Mouse (Mus musculus) limb, embryonic 12.5 days (tissue): ENCODE data around the gene Ccdc180. TPM values are rescaled to one million over a fixed set of nuclear protein-coding genes. Genes with fewer than 3 reads are reported as not detected.

Source experiments
- ATAC-seq: fragments of 200-750 bp; cut with Nextera tagmentation; 2 replicates; pipeline ENCODE4 v1.8.0; 2017; ENCODE audit warnings: low read depth, moderate TSS enrichment; ENCODE audit not compliant: insufficient number of reproducible peaks, insufficient read depth, low FRiP score, low TSS enrichment
- H3K27ac ChIP-seq: fragments of 300-500 bp; sonication (generic); 2 replicates; pipeline ENCODE4 v1.5.1; 2016; ENCODE audit warnings: mild to moderate bottlenecking, moderate library complexity
- H3K27me3 ChIP-seq: fragments of 300-500 bp; sonication (generic); 2 replicates; pipeline ENCODE4 v1.6.1; 2016; ENCODE audit warnings: mild to moderate bottlenecking, moderate library complexity
- H3K36me3 ChIP-seq: fragments of 300-500 bp; sonication (generic); 2 replicates; pipeline ENCODE4 v1.6.1; 2016; ENCODE audit warnings: mild to moderate bottlenecking, moderate library complexity
- H3K4me1 ChIP-seq: fragments of 300-500 bp; sonication (generic); replicated peaks from 2 replicates; pipeline ENCODE4 v1.6.1; 2016
- H3K4me2 ChIP-seq: fragments of 300-500 bp; sonication (generic); 2 replicates; pipeline ENCODE4 v1.6.1; 2016; ENCODE audit warnings: mild to moderate bottlenecking, moderate library complexity
- H3K4me3 ChIP-seq: fragments of 300-500 bp; sonication (generic); replicated peaks from 2 replicates; pipeline ENCODE4 v1.5.1; 2016; ENCODE audit warnings: mild to moderate bottlenecking
- H3K9ac ChIP-seq: fragments of 300-500 bp; sonication (generic); replicated peaks from 2 replicates; pipeline ENCODE4 v1.6.1; 2016; ENCODE audit warnings: mild to moderate bottlenecking, moderate library complexity
- H3K9me3 ChIP-seq: fragments of 300-500 bp; sonication (generic); 2 replicates; pipeline ENCODE4 v1.6.1; 2016; ENCODE audit warnings: mild to moderate bottlenecking, moderate library complexity
- WGBS: fragments of 180-500 bp; shearing (Covaris S2); methylation state at CpG from one replicate; pipeline ENCODE4 v1.1.7; 2016; 5-methylcytosine and 5-hydroxymethylcytosine counted together
- polyA plus RNA-seq: library from polyadenylated mRNA; unstranded; fragments of >200 nt; fragmentation: Nextera tagmentation; extraction: Ambion mirVana; gene quantifications from 2 replicates; pipeline ENCODE4 v1.2.1, GENCODE M21; 2016

Gene Ccdc180
- polyA plus RNA-seq, 1 experiment from 2014 or later, result not detected

DNA sequence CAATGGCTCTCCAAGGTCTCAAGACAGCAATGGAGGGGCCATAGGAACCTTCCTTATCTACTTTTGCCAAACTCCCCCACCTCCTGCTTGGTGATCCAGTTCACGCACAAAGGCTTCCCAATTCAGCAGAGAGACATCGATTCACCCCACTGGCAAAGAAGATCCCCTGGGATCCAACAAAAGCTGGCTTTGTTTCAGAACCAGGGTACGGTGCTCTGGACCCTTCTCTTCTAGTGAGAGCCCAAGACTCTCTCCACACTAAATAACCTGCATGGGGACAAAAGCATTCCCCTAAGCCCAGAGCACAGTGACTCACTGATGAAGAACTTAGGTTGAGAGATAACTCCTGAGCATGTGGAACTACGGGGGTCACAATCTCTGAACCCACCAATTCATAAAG, 65.1 kb downstream of the Ccdc180 start:
- H3K9ac ChIP-seq, result no peak overlapping the region
- H3K4me2 ChIP-seq, result no peak overlapping the region
- H3K9me3 ChIP-seq, result no peaks in the 10 kb centered on the region
- H3K27ac ChIP-seq, result no peak overlapping the region
- 86% methylated on average over 4 of the region's 4 CpGs for WGBS
- no peaks in the 10 kb centered on the region for H3K4me1 ChIP-seq
- no peaks in the 10 kb centered on the region; the same call in 1 of the 2 replicates for H3K27me3 ChIP-seq
- no peak overlapping the region for H3K4me3 ChIP-seq
- no peaks in the 10 kb centered on the region for H3K36me3 ChIP-seq
- no peak for ATAC-seq

DNA sequence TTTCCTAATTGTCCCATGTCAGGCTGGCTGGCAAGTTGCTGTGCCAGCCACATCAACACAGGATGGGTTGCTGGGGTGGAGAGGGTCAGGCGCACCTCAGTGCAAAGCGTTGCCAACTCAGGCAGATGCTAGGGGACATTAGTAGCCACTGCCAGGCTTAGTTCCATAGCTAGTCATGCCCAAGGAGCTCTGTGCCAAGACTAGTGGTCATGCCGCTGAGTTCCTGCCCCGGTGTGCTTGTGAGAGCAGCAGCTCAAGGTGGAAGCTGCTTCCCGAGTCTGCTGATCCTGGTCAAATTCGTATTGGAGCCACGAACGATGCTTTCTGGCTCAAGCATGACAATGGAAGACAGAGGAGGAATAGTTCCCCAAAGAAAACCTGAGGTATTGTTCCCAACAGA, 66.0 kb downstream of the Ccdc180 start:
- no peaks in the 10 kb centered on the region for H3K9me3 ChIP-seq
- H3K4me2 ChIP-seq, result no peak overlapping the region
- no peak overlapping the region for H3K27ac ChIP-seq
- 90% methylated on average over 8 of the region's 8 CpGs for WGBS
- no peaks in the 10 kb centered on the region for H3K4me1 ChIP-seq
- ATAC-seq, result no peak
- H3K9ac ChIP-seq, result no peak overlapping the region
- H3K27me3 ChIP-seq, result no peaks in the 10 kb centered on the region; the same call in 1 of the 2 replicates
- no peak overlapping the region for H3K4me3 ChIP-seq
- H3K36me3 ChIP-seq, result no peaks in the 10 kb centered on the region

- Histone ChIP-seq H3K4me2 (no peak overlapping the region), H3K4me3 (no peak overlapping the region), H3K9me3 (no peaks in the 10 kb centered on the region), H3K27me3 (no peaks in the 10 kb centered on the region; the same call in 1 of the 2 replicates), H3K9ac (no peak overlapping the region), H3K36me3 (no peaks in the 10 kb centered on the region), H3K27ac (no peak overlapping the region), H3K4me1 (no peaks in the 10 kb centered on the region)
- no peak for ATAC-seq
- 84% methylated on average over 4 of the region's 4 CpGs for WGBS
Measured at GRCm38 (mm10) chr4:45956706-45957105, 66.6 kb downstream of the Ccdc180 start.

GRCm38 (mm10) chr4:45964771-45965439, 74.8 kb downstream of the Ccdc180 start, which contains the start of gene Tdrd7:
Gene Tdrd7 (plus strand): TSS chr4:45965334.
- no peak within 1 kb of the TSS for H3K4me3 ChIP-seq
- 81% methylated on average over 10 of the region's 10 CpGs for WGBS
- no peaks in the 10 kb centered on the region for H3K36me3 ChIP-seq
- no peak within 1 kb of the TSS for H3K9ac ChIP-seq
- ATAC-seq, result no peak
- H3K4me2 ChIP-seq, result peak within 1 kb of the TSS; percentile 44
- peaks cover 10% of the 10 kb centered on the region; the same call in 1 of the 2 replicates for H3K4me1 ChIP-seq
- H3K27me3 ChIP-seq, result no peaks in the 10 kb centered on the region; the same call in 1 of the 2 replicates
- H3K9me3 ChIP-seq, result no peaks in the 10 kb centered on the region
- H3K27ac ChIP-seq, result no peak within 1 kb of the TSS

- peaks cover 10% of the 10 kb centered on the region; the same call in 1 of the 2 replicates for H3K4me1 ChIP-seq
- no peaks in the 10 kb centered on the region for H3K9me3 ChIP-seq
- peak overlapping the region; percentile 44 for H3K4me2 ChIP-seq
- ATAC-seq, result no peak
- 13% methylated on average over 13 of the region's 13 CpGs for WGBS
- H3K27me3 ChIP-seq, result no peaks in the 10 kb centered on the region; the same call in 1 of the 2 replicates
- no peaks in the 10 kb centered on the region for H3K36me3 ChIP-seq
- H3K27ac ChIP-seq, result no peak overlapping the region
- H3K4me3 ChIP-seq, result no peak overlapping the region
- no peak overlapping the region for H3K9ac ChIP-seq
Measured at GRCm38 (mm10) chr4:45965737-45966447, 75.8 kb downstream of the Ccdc180 start.

DNA sequence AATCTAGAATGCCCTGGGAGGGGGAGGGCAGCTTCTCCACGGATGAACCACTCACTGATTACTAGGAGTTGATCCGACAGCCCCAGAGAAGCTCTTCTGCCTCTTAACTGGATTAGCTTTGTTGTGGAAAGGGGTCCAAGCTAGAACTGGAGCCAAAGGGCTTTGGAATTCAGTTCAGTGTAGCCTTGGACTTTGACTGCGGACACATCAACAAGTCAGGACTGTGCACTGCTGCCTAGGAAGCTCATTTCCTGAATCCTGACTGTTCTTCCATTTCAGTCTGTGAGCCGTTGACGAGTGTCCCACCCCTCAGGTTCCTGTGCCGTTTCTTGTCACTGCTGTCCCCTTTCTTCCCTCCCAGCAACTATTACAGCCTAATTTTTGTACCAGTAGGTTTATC, 76.6 kb downstream of the Ccdc180 start:
- Histone ChIP-seq H3K27ac (no peak overlapping the region), H3K36me3 (no peaks in the 10 kb centered on the region), H3K9me3 (no peaks in the 10 kb centered on the region), H3K9ac (no peak overlapping the region), H3K4me2 (no peak overlapping the region), H3K27me3 (no peaks in the 10 kb centered on the region; the same call in 1 of the 2 replicates), H3K4me1 (peaks cover 10% of the 10 kb centered on the region; the same call in 1 of the 2 replicates), H3K4me3 (no peak overlapping the region)
- WGBS, result 25% methylated on average over 6 of the region's 6 CpGs
- ATAC-seq, result no peak

DNA sequence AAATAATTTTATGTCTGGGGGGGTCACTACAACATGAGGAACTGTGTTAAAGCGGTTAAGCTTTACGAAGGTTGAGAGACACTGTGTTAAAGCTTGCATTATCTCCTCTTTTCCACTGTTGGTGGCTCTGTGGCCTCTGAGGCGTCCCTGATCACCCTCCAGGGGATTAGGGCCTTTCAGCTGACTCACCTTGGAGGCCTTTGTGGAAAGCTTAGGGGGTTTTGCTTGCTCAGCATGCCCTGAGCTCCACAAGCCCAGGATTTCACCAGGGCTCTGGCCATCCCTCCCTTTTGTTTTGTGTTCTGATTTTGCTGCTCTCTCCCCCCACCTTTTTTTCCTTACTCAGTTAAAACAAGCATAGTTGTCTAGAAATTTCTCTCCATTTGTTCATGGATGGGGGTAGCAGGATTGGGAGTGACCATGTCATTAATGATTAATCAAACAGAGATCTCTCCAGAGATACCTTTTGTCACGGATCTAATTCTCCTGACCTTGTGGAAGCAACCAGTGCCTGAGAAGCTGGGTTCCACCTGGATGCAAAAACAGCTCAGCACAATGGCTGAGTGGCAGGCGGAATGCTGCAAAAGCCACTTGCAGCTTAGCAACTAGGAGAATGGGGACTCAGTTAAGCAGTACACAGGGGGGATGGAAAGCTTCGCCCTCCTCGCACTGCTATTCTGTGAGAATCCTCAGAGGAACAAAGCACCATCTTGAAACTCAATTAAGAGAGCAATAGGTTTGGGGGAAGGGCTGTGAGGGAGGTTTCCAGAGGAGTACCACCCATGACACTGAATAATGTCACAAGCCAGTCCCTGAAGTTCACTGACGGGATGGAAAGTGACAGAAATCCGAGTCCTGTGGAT, 77.6 kb downstream of the Ccdc180 start:
- ATAC-seq, result no peak
- Histone ChIP-seq H3K27ac (no peak overlapping the region), H3K4me2 (no peak overlapping the region), H3K4me1 (peaks cover 11% of the 10 kb centered on the region; the same call in 1 of the 2 replicates), H3K36me3 (no peaks in the 10 kb centered on the region), H3K9ac (no peak overlapping the region), H3K9me3 (no peaks in the 10 kb centered on the region), H3K4me3 (no peak overlapping the region), H3K27me3 (peaks cover 3% of the 10 kb centered on the region)
- 53% methylated on average over 9 of the region's 9 CpGs for WGBS

DNA sequence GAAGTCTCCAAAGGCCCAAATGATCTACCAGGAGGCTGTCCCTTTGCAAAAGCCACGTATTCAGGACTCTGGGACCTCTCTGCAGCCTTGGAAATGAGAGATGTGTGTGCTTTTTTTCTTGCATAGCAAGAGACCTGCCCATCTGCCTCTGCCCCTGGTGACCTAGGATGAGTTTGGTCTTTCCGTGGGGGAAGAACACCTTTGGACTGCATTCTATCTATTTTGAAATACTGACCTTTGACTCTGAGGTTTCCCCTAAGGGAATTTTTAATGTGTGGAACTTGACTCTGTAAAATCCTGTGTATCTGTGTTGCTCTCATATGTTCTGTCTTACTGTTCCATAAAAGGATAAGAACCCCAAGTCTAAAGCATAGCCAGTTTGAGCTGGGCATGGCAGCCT, 78.9 kb downstream of the Ccdc180 start:
- peaks cover 15% of the 10 kb centered on the region for H3K27me3 ChIP-seq
- H3K9ac ChIP-seq, result no peak overlapping the region
- H3K9me3 ChIP-seq, result no peaks in the 10 kb centered on the region
- ATAC-seq, result no peak
- H3K4me1 ChIP-seq, result peaks cover 18% of the 10 kb centered on the region
- no peak overlapping the region for H3K4me3 ChIP-seq
- no peaks in the 10 kb centered on the region for H3K36me3 ChIP-seq
- H3K4me2 ChIP-seq, result no peak overlapping the region
- 72% methylated on average over 2 of the region's 2 CpGs for WGBS
- H3K27ac ChIP-seq, result no peak overlapping the region

DNA sequence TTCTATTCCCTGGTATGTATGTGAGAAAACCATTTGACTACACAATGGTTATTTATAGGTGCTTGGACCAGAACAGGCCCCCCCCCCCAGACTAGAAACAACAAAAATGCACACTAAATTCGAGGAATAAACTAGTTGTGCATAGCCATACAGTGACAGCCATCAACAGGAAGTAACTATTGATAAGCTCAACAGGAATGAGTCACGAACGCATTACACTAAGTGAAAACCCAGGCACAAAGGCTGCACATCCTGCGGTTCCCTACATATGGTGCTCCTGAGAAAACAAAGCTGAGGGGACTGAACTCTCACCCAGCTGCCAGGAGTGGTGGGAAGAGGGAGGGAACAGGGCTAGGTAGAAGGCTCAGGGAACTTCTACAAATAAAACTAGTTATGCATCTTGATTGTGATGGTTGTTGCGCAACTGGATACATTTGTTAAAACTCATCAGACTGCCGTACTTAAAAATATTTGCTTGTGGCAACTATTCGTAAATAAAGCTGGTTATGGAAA, 80.0 kb downstream of the Ccdc180 start:
- Histone ChIP-seq H3K4me3 (no peak overlapping the region), H3K9me3 (no peaks in the 10 kb centered on the region), H3K36me3 (no peaks in the 10 kb centered on the region), H3K4me2 (no peak overlapping the region), H3K27ac (no peak overlapping the region), H3K9ac (no peak overlapping the region), H3K4me1 (peaks cover 18% of the 10 kb centered on the region), H3K27me3 (peaks cover 23% of the 10 kb centered on the region)
- no peak for ATAC-seq
- WGBS, result 77% methylated on average over 7 of the region's 7 CpGs

GRCm38 (mm10) chr4:45971806-45972447, 81.8 kb downstream of the Ccdc180 start:
- H3K27me3 ChIP-seq, result peaks cover 23% of the 10 kb centered on the region
- H3K27ac ChIP-seq, result no peak overlapping the region
- H3K9ac ChIP-seq, result peak overlapping the region; percentile 74
- H3K36me3 ChIP-seq, result no peaks in the 10 kb centered on the region
- WGBS, result 3% methylated on average over 51 of the region's 51 CpGs
- H3K4me2 ChIP-seq, result peak overlapping the region; percentile 95
- H3K4me1 ChIP-seq, result peaks cover 8% of the 10 kb centered on the region; the same call in 1 of the 2 replicates
- peak overlapping the region; percentile 83 for H3K4me3 ChIP-seq
- ATAC-seq, result peak; percentile 88
- no peaks in the 10 kb centered on the region for H3K9me3 ChIP-seq
